Mouse (Mus musculus) ES-Bruce4 (cell line): ENCODE measurements around the gene Cntln.

Source experiments
- CTCF ChIP-seq: IDR thresholded peaks from one replicate; pipeline ENCODE4 v1.8.1; 2011; ENCODE audit warnings: low read depth, low read length
- POLR2A ChIP-seq: IDR thresholded peaks from one replicate; pipeline ENCODE4 v1.8.1; 2011; ENCODE audit warnings: low read length; ENCODE audit not compliant: insufficient read depth

- TF ChIP-seq CTCF (no peak), POLR2A (no peak)
Measured at GRCm38 (mm10) chr4:85049933-85050553, 165.9 kb downstream of the Cntln start.
